Mouse (Mus musculus) midbrain, embryonic 16.5 days (tissue): ENCODE measurements around the gene Cfi. TPM values are rescaled to one million over a fixed set of nuclear protein-coding genes. Genes with fewer than 3 reads are reported as not detected.

Experiments used
- ATAC-seq: fragments of 200-750 bp; cut with Nextera tagmentation; 2 replicates; pipeline ENCODE4 v1.8.0; 2017; ENCODE audit warnings: moderate TSS enrichment
- H3K27ac ChIP-seq: fragments of 300-500 bp; sonication (generic); 2 replicates; pipeline ENCODE4 v1.5.1; 2014; ENCODE audit warnings: mild to moderate bottlenecking, low read length, mixed read lengths
- H3K27me3 ChIP-seq: fragments of 300-500 bp; sonication (generic); 2 replicates; pipeline ENCODE4 v1.6.1; 2014; ENCODE audit warnings: low read depth, low read length, mixed read lengths; ENCODE audit not compliant: control insufficient read depth, insufficient read depth
- H3K36me3 ChIP-seq: fragments of 300-500 bp; sonication (generic); 2 replicates; pipeline ENCODE4 v1.6.1; 2014; ENCODE audit warnings: mild to moderate bottlenecking, low read length, moderate library complexity, mixed read lengths; ENCODE audit not compliant: control insufficient read depth, insufficient read depth
- H3K4me1 ChIP-seq: fragments of 300-500 bp; sonication (generic); 2 replicates; pipeline ENCODE4 v1.6.1; 2014; ENCODE audit warnings: mild to moderate bottlenecking, low read length, mixed read lengths; ENCODE audit not compliant: control insufficient read depth, insufficient read depth
- H3K4me2 ChIP-seq: fragments of 300-500 bp; sonication (generic); 2 replicates; pipeline ENCODE4 v1.6.1; 2014; ENCODE audit warnings: mild to moderate bottlenecking, low read length, mixed read lengths
- H3K4me3 ChIP-seq: fragments of 300-500 bp; sonication (generic); 2 replicates; pipeline ENCODE4 v1.5.1; 2014; ENCODE audit warnings: low read depth, mild to moderate bottlenecking, low read length, moderate library complexity, mixed read lengths
- H3K9ac ChIP-seq: fragments of 300-500 bp; sonication (generic); 2 replicates; pipeline ENCODE4 v1.6.1; 2014; ENCODE audit warnings: low read depth, low read length, mixed read lengths
- H3K9me3 ChIP-seq: fragments of 300-500 bp; sonication (generic); replicated peaks from 2 replicates; pipeline ENCODE4 v1.6.1; 2014; ENCODE audit warnings: mild to moderate bottlenecking, low read length, mixed read lengths; ENCODE audit not compliant: control insufficient read depth, poor library complexity, severe bottlenecking
- WGBS: fragments of 180-500 bp; shearing (Covaris S2); extraction: QIAGEN DNeasy Blood & Tissue Kit; methylation state at CpG from one replicate; pipeline ENCODE4 v1.1.7; 2014; 5-methylcytosine and 5-hydroxymethylcytosine counted together
- polyA plus RNA-seq: library from polyadenylated mRNA; unstranded; fragments of >200 nt; fragmentation: Nextera tagmentation; extraction: Ambion mirVana; gene quantifications from 2 replicates; pipeline ENCODE4 v1.2.1, GENCODE M21; 2015

The Cfi gene
- polyA plus RNA-seq = 0.39 and 0.45 TPM in 2 replicates

- Histone ChIP-seq H3K4me2 (no peak within 1 kb of the TSS), H3K9me3 (no peaks in the 10 kb centered on the region), H3K4me1 (peaks cover 3% of the 10 kb centered on the region; the same call in 1 of the 2 replicates), H3K9ac (no peak within 1 kb of the TSS), H3K4me3 (no peak within 1 kb of the TSS), H3K27ac (no peak within 1 kb of the TSS), H3K27me3 (no peaks in the 10 kb centered on the region), H3K36me3 (no peaks in the 10 kb centered on the region)
- 65% methylated on average over 6 of the region's 6 CpGs for WGBS
- ATAC-seq = no peak
These were observed at the start of gene Cfi for GRCm38 (mm10) chr3:129835388-129835934. Gene Cfi, plus strand, starts transcription at chr3:129835884.

GRCm38 (mm10) chr3:129793801-129794200 is 41.9 kb upstream of the Cfi start:
- Histone ChIP-seq H3K4me2 (no peak overlapping the region), H3K9ac (no peak overlapping the region), H3K4me3 (no peak overlapping the region), H3K27me3 (no peaks in the 10 kb centered on the region), H3K27ac (no peak overlapping the region), H3K36me3 (no peaks in the 10 kb centered on the region), H3K4me1 (no peaks in the 10 kb centered on the region), H3K9me3 (no peaks in the 10 kb centered on the region)
- no peak for ATAC-seq
- WGBS = 89% methylated on average over 5 of the region's 5 CpGs

DNA sequence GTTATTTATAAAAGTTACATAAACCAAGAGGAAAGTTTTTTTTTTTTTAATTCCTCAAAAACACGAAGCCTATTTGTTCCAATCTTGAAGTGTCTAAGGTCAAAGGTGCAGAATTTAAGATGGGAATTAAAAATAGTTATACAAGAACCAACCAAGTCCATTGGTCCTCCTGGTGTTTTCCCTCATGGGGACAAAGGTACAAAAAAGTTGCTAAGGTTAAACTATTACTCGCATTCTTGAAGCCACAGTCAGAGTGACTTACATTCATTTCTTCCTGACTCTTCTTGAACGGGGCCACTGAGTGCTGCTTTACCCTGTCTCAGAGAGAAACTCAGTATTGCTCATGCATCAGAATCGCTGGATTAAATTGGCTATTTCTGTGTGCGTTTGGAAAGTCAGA is 38.3 kb upstream of the Cfi start:
- 72% methylated on average over 5 of the region's 5 CpGs for WGBS
- ATAC-seq = no peak
- no peak overlapping the region for H3K4me2 ChIP-seq

GRCm38 (mm10) chr3:129798551-129798950 is 37.1 kb upstream of the Cfi start:
- Histone ChIP-seq H3K4me3 (no peak overlapping the region), H3K36me3 (no peaks in the 10 kb centered on the region), H3K27me3 (no peaks in the 10 kb centered on the region), H3K27ac (no peak overlapping the region), H3K4me2 (no peak overlapping the region), H3K9me3 (no peaks in the 10 kb centered on the region), H3K4me1 (no peaks in the 10 kb centered on the region), H3K9ac (no peak overlapping the region)
- 92% methylated on average over 11 of the region's 11 CpGs for WGBS
- no peak for ATAC-seq

More for the DNA sequence above, 38.3 kb upstream of the Cfi start:
- Histone ChIP-seq H3K4me3 (no peak overlapping the region), H3K36me3 (no peaks in the 10 kb centered on the region), H3K27me3 (no peaks in the 10 kb centered on the region), H3K27ac (no peak overlapping the region), H3K4me1 (no peaks in the 10 kb centered on the region), H3K9me3 (no peaks in the 10 kb centered on the region), H3K9ac (no peak overlapping the region)

- H3K36me3 ChIP-seq = no peaks in the 10 kb centered on the region
- no peak for ATAC-seq
- no peak overlapping the region for H3K27ac ChIP-seq
- no peaks in the 10 kb centered on the region for H3K27me3 ChIP-seq
- H3K4me2 ChIP-seq = no peak overlapping the region
- no peak overlapping the region for H3K9ac ChIP-seq
- H3K9me3 ChIP-seq = no peaks in the 10 kb centered on the region
- H3K4me3 ChIP-seq = no peak overlapping the region
- WGBS = 89% methylated on average over 2 of the region's 2 CpGs
- H3K4me1 ChIP-seq = no peaks in the 10 kb centered on the region
These were observed 36.7 kb upstream of the Cfi start for GRCm38 (mm10) chr3:129799011-129799410.

GRCm38 (mm10) chr3:129803765-129804164 is 31.9 kb upstream of the Cfi start, which contains the start of gene Lrit3:
Gene Lrit3, minus strand, starts transcription at chr3:129804030.
- ATAC-seq = no peak
- H3K9me3 ChIP-seq = no peaks in the 10 kb centered on the region
- no peak within 1 kb of the TSS for H3K27ac ChIP-seq
- H3K27me3 ChIP-seq = no peaks in the 10 kb centered on the region
- H3K4me1 ChIP-seq = no peaks in the 10 kb centered on the region
- no peak within 1 kb of the TSS for H3K4me3 ChIP-seq
- no peak within 1 kb of the TSS for H3K9ac ChIP-seq
- 82% methylated on average over 10 of the region's 10 CpGs for WGBS
- H3K4me2 ChIP-seq = no peak within 1 kb of the TSS
- H3K36me3 ChIP-seq = no peaks in the 10 kb centered on the region

GRCm38 (mm10) chr3:129820847-129821246 is 14.8 kb upstream of the Cfi start:
- Histone ChIP-seq H3K36me3 (peaks cover 11% of the 10 kb centered on the region), H3K27ac (no peak overlapping the region), H3K4me1 (no peaks in the 10 kb centered on the region), H3K4me3 (no peak overlapping the region), H3K9ac (no peak overlapping the region), H3K27me3 (no peaks in the 10 kb centered on the region), H3K9me3 (no peaks in the 10 kb centered on the region), H3K4me2 (no peak overlapping the region)
- ATAC-seq = no peak
- WGBS = 72% methylated on average over 9 of the region's 9 CpGs

DNA sequence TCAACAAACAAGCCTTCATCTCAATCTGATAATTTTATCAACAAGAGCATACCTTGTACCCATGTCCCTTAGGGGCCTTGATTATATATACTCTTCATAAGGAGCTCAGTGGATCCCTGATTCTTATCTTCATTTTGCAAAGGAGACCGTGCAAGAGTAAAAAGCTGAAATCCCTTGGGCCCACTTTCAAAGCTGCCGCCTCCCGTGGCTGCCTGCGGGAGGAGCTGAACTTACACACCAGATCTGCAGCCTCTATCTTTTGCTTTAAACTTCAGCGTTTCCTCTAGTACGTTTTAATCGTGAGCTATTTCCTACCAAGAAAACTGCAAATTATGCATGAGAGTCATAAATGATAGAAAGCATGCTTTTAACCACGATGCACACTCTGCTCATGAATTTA is 13.9 kb upstream of the Cfi start:
- ATAC-seq = no peak
- 76% methylated on average over 8 of the region's 8 CpGs for WGBS
- no peak overlapping the region for H3K27ac ChIP-seq
- no peaks in the 10 kb centered on the region for H3K9me3 ChIP-seq
- no peaks in the 10 kb centered on the region for H3K4me1 ChIP-seq
- peaks cover 14% of the 10 kb centered on the region for H3K36me3 ChIP-seq
- no peaks in the 10 kb centered on the region for H3K27me3 ChIP-seq
- H3K4me3 ChIP-seq = no peak overlapping the region
- no peak overlapping the region for H3K4me2 ChIP-seq
- H3K9ac ChIP-seq = no peak overlapping the region

- no peak for ATAC-seq
- H3K27me3 ChIP-seq = no peaks in the 10 kb centered on the region
- 64% methylated on average over 11 of the region's 11 CpGs for WGBS
- H3K9ac ChIP-seq = no peak within 1 kb of the TSS
- H3K36me3 ChIP-seq = peaks cover 14% of the 10 kb centered on the region
- no peaks in the 10 kb centered on the region for H3K4me1 ChIP-seq
- H3K4me3 ChIP-seq = no peak within 1 kb of the TSS
- no peak within 1 kb of the TSS for H3K4me2 ChIP-seq
- H3K9me3 ChIP-seq = no peaks in the 10 kb centered on the region
- no peak within 1 kb of the TSS for H3K27ac ChIP-seq
These were observed 13.4 kb upstream of the Cfi start, which contains the start of gene Rrh for GRCm38 (mm10) chr3:129822206-129822775. Gene Rrh, minus strand, starts transcription at chr3:129822587.
